Mouse (Mus musculus) CD4-positive, CD25-positive, alpha-beta regulatory T cell, adult 4 months (primary cell): Measurements from ENCODE around the gene Cd300ld3. TPM values are rescaled to one million over a fixed set of nuclear protein-coding genes. Genes with fewer than 3 reads are reported as not detected.
"Not testable (repeated sequence)": the region's sequence is repeated elsewhere in the genome, so short reads cannot be mapped to it uniquely, and the experiment has no call there.

Experiments used
- ATAC-seq: one replicate; pipeline ENCODE4 v1.8.0; 2017
- polyA plus RNA-seq, 2 experiments: library from polyadenylated mRNA; unstranded; fragments of 100-300 nt; shearing (Covaris generic); gene quantifications; one replicate each; pipeline ENCODE4 v1.2.1; 2017

Gene Cd300ld3
- polyA plus RNA-seq, 2 experiments from 2014 or later = not detected

- no peak for ATAC-seq
These were observed 4.0 kb upstream of the Cd300ld3 start for GRCm38 (mm10) chr11:115052206-115052605.

- ATAC-seq = no peak
These were observed 1.2 kb upstream of the Cd300ld3 start for GRCm38 (mm10) chr11:115049282-115049895.

GRCm38 (mm10) chr11:115037669-115038068, 10.5 kb downstream of the Cd300ld3 start, which contains the start of gene Cd300ld5:
Gene Cd300ld5 (minus strand): TSS chr11:115037769.
- ATAC-seq = not testable (repeated sequence)

- not testable (repeated sequence) for ATAC-seq
These were observed 21.3 kb downstream of the Cd300ld3 start, which contains the start of gene Cd300ld4 for GRCm38 (mm10) chr11:115026912-115027311. Gene Cd300ld4 (minus strand): TSS chr11:115027012.

GRCm38 (mm10) chr11:115016093-115016492, 32.1 kb downstream of the Cd300ld3 start, which contains the start of gene Cd300ld2:
Gene Cd300ld2 (minus strand): TSS chr11:115016193.
- not testable (repeated sequence) for ATAC-seq

GRCm38 (mm10) chr11:115004070-115004469, 44.1 kb downstream of the Cd300ld3 start:
- no peak for ATAC-seq

GRCm38 (mm10) chr11:115001474-115002040, 46.7 kb downstream of the Cd300ld3 start, which contains the start of gene Cd300c2:
Gene Cd300c2 (minus strand): TSS chr11:115001880.
- no peak for ATAC-seq

Other genes starting within 250 kb of the Cd300ld3 start
- gene Gpr142, start 249.5 kb downstream of the Cd300ld3 start, polyA plus RNA-seq = not detected
- gene Gprc5c, start 197.3 kb downstream of the Cd300ld3 start, polyA plus RNA-seq = not detected
- gene Cd300a, start 158.4 kb downstream of the Cd300ld3 start, polyA plus RNA-seq = under 1 TPM; 0.11 to 0.37 TPM
- gene Cd300lb, start 114.0 kb downstream of the Cd300ld3 start, polyA plus RNA-seq = under 1 TPM in 1 of 2 experiments, not detected in 1; 0.34 TPM
- not detected for gene Cd300c, start 79.3 kb downstream of the Cd300ld3 start, polyA plus RNA-seq
- not detected for gene Cd300ld, start 58.5 kb downstream of the Cd300ld3 start, polyA plus RNA-seq
- under 1 TPM in 1 of 2 experiments, not detected in 1; 0.54 TPM for gene Cd300c2, start 46.5 kb downstream of the Cd300ld3 start, polyA plus RNA-seq
- not detected for gene Cd300ld2, start 32.2 kb downstream of the Cd300ld3 start, polyA plus RNA-seq
- gene Cd300ld4, start 21.4 kb downstream of the Cd300ld3 start, polyA plus RNA-seq = not detected
- gene Cd300ld5, start 10.6 kb downstream of the Cd300ld3 start, polyA plus RNA-seq = not detected
- under 1 TPM in 1 of 2 experiments, not detected in 1; 0.29 TPM for gene Cd300e, start 13.8 kb upstream of the Cd300ld3 start, polyA plus RNA-seq
- 100 to 1,000 TPM; 156 to 274 TPM for gene Rab37, start 43.0 kb upstream of the Cd300ld3 start, polyA plus RNA-seq
- 1 to 10 TPM in 1 of 2 experiments, under 1 TPM in 1; 0.51 to 1.0 TPM for gene Cd300lf, start 85.6 kb upstream of the Cd300ld3 start, polyA plus RNA-seq
- gene Slc9a3r1, start 114.9 kb upstream of the Cd300ld3 start, polyA plus RNA-seq = 100 to 1,000 TPM; 162 to 222 TPM
- 10 to 100 TPM in 1 of 2 experiments, 1 to 10 TPM in 1; 8.1 to 14.2 TPM for gene Tmem104, start 139.1 kb upstream of the Cd300ld3 start, polyA plus RNA-seq
- gene Nat9, start 139.4 kb upstream of the Cd300ld3 start, polyA plus RNA-seq = 10 to 100 TPM; 12.1 to 18.1 TPM
- not detected for gene Grin2c, start 218.8 kb upstream of the Cd300ld3 start, polyA plus RNA-seq
- gene Fdxr, start 228.6 kb upstream of the Cd300ld3 start, polyA plus RNA-seq = 10 to 100 TPM; 21.6 to 26.8 TPM
- gene Fads6, start 249.3 kb upstream of the Cd300ld3 start, polyA plus RNA-seq = 1 to 10 TPM; 1.1 to 1.6 TPM